Mouse (Mus musculus) midbrain, postnatal 0 days (tissue): ENCODE results near the gene Zfp69. TPM values are rescaled to one million over a fixed set of nuclear protein-coding genes. Genes with fewer than 3 reads are reported as not detected.

Experiments used
- ATAC-seq: fragments of 200-750 bp; cut with Nextera tagmentation; 2 replicates; pipeline ENCODE4 v1.8.0; 2017; ENCODE audit warnings: moderate number of reproducible peaks, mild to moderate bottlenecking, moderate TSS enrichment, moderate library complexity; ENCODE audit not compliant: low FRiP score
- DNase-seq: peaks from one replicate; pipeline ENCODE4 v3.0.0-alpha.2; 2015; ENCODE audit warnings: low spot score
- H3K27ac ChIP-seq: fragments of 300-500 bp; sonication (generic); 2 replicates; pipeline ENCODE4 v1.5.1; 2014; ENCODE audit warnings: low read depth, mild to moderate bottlenecking, low read length, mixed read lengths
- H3K27me3 ChIP-seq: fragments of 300-500 bp; sonication (generic); 2 replicates; pipeline ENCODE4 v1.6.1; 2014; ENCODE audit warnings: low read length, control low read depth, mixed read lengths; ENCODE audit not compliant: insufficient read depth
- H3K36me3 ChIP-seq: fragments of 300-500 bp; sonication (generic); 2 replicates; pipeline ENCODE4 v1.6.1; 2014; ENCODE audit warnings: low read length, control low read depth, mixed read lengths; ENCODE audit not compliant: insufficient read depth
- H3K4me1 ChIP-seq: fragments of 300-500 bp; sonication (generic); 2 replicates; pipeline ENCODE4 v1.6.1; 2014; ENCODE audit warnings: mild to moderate bottlenecking, control low read depth, antibody characterized with exemption, low read length, mixed read lengths; ENCODE audit not compliant: insufficient read depth
- H3K4me2 ChIP-seq: fragments of 300-500 bp; sonication (generic); 2 replicates; pipeline ENCODE4 v1.6.1; 2014; ENCODE audit warnings: low read depth, mild to moderate bottlenecking, low read length, mixed read lengths; ENCODE audit not compliant: poor library complexity, severe bottlenecking
- H3K4me3 ChIP-seq: fragments of 300-500 bp; sonication (generic); 2 replicates; pipeline ENCODE4 v1.5.1; 2014; ENCODE audit warnings: low read depth, mild to moderate bottlenecking, low read length, moderate library complexity
- H3K9ac ChIP-seq: fragments of 300-500 bp; sonication (generic); replicated peaks from 2 replicates; pipeline ENCODE4 v1.6.1; 2014; ENCODE audit warnings: mild to moderate bottlenecking, low read length, moderate library complexity, mixed read lengths; ENCODE audit not compliant: poor library complexity, severe bottlenecking
- H3K9me3 ChIP-seq: fragments of 300-500 bp; sonication (generic); 2 replicates; pipeline ENCODE4 v1.6.1; 2016; ENCODE audit warnings: low read length, control low read depth
- CTCF ChIP-seq: IDR thresholded peaks from 2 replicates; pipeline ENCODE4 v1.5.1; 2016; ENCODE audit warnings: antibody characterized with exemption, mild to moderate bottlenecking
- whole genome bisulfite sequencing: fragments of 180-500 bp; shearing (Covaris S2); extraction: QIAGEN DNeasy Blood & Tissue Kit; methylation state at CpG from one replicate; pipeline ENCODE4 v1.1.7; 2014; 5-methylcytosine and 5-hydroxymethylcytosine counted together
- polyA plus RNA-seq: library from polyadenylated mRNA; unstranded; fragments of >200 nt; fragmentation: Nextera tagmentation; extraction: Ambion mirVana; gene quantifications from 2 replicates; pipeline ENCODE4 v1.2.1, GENCODE M21; 2015
- total RNA-seq: library from RNA; depleted of rRNA; stranded (reverse); fragments of >200 nt; gene quantifications from 2 replicates; pipeline ENCODE4 v1.2.3, GENCODE M21; 2014

The Zfp69 gene
- total and polyA plus RNA-seq, 2 experiments from 2014 or later: 2.1 to 3.9 TPM

- no peaks in the 10 kb centered on the region for H3K27me3 ChIP-seq
- H3K36me3 ChIP-seq: peaks cover 9% of the 10 kb centered on the region
- DNase-seq (no peak), ATAC-seq (no peak)
- 98% methylated on average over 8 of the region's 8 CpGs for WGBS
- no peak overlapping the region for H3K27ac ChIP-seq
- TF ChIP-seq CTCF: no peak
- H3K9me3 ChIP-seq: 0 out of 2 replicates have a peak, but pooled peaks cover 7% of the 10 kb centered on the region
- H3K4me2 ChIP-seq: no peak overlapping the region
- no peak overlapping the region for H3K4me3 ChIP-seq
- no peak overlapping the region for H3K9ac ChIP-seq
- 0 out of 2 replicates have a peak, but pooled peaks cover 2% of the 10 kb centered on the region for H3K4me1 ChIP-seq
These were observed 30.0 kb downstream of the Zfp69 start for GRCm38 (mm10) chr4:120921461-120921860.

GRCm38 (mm10) chr4:120914501-120914900, 37.0 kb downstream of the Zfp69 start:
- no peaks in the 10 kb centered on the region for H3K4me1 ChIP-seq
- TF ChIP-seq CTCF: no peak
- H3K27me3 ChIP-seq: no peaks in the 10 kb centered on the region
- no peaks in the 10 kb centered on the region for H3K36me3 ChIP-seq
- ATAC-seq (no peak), DNase-seq (no peak)
- H3K9ac ChIP-seq: no peak overlapping the region
- 75% methylated on average over 4 of the region's 4 CpGs for WGBS
- H3K9me3 ChIP-seq: no peaks in the 10 kb centered on the region
- no peak overlapping the region for H3K27ac ChIP-seq
- no peak overlapping the region for H3K4me2 ChIP-seq
- no peak overlapping the region for H3K4me3 ChIP-seq

GRCm38 (mm10) chr4:120913861-120914260, 37.6 kb downstream of the Zfp69 start:
- Histone ChIP-seq H3K4me1 (no peaks in the 10 kb centered on the region), H3K4me2 (no peak overlapping the region), H3K4me3 (no peak overlapping the region), H3K27me3 (no peaks in the 10 kb centered on the region), H3K27ac (no peak overlapping the region), H3K9ac (no peak overlapping the region), H3K9me3 (no peaks in the 10 kb centered on the region), H3K36me3 (no peaks in the 10 kb centered on the region)
- DNase-seq (no peak), ATAC-seq (no peak)
- TF ChIP-seq CTCF: no peak
- 90% methylated on average over 1 of the region's 1 CpGs for WGBS

GRCm38 (mm10) chr4:120913443-120913842, 38.1 kb downstream of the Zfp69 start:
- ATAC-seq (no peak), DNase-seq (no peak)
- TF ChIP-seq CTCF: no peak
- Histone ChIP-seq H3K4me2 (no peak overlapping the region), H3K4me3 (no peak overlapping the region), H3K9ac (no peak overlapping the region), H3K4me1 (no peaks in the 10 kb centered on the region), H3K36me3 (no peaks in the 10 kb centered on the region), H3K9me3 (no peaks in the 10 kb centered on the region), H3K27ac (no peak overlapping the region), H3K27me3 (no peaks in the 10 kb centered on the region)
- 65% methylated on average over 8 of the region's 8 CpGs for WGBS

GRCm38 (mm10) chr4:120912866-120913265, 38.6 kb downstream of the Zfp69 start:
- no peaks in the 10 kb centered on the region for H3K27me3 ChIP-seq
- TF ChIP-seq CTCF: no peak
- no peak overlapping the region for H3K27ac ChIP-seq
- DNase-seq: no peak
- no peaks in the 10 kb centered on the region for H3K36me3 ChIP-seq
- H3K9me3 ChIP-seq: no peaks in the 10 kb centered on the region
- H3K4me1 ChIP-seq: no peaks in the 10 kb centered on the region
- no peak overlapping the region for H3K9ac ChIP-seq
- ATAC-seq: no peak
- 54% methylated on average over 4 of the region's 4 CpGs for WGBS
- no peak overlapping the region for H3K4me3 ChIP-seq
- no peak overlapping the region for H3K4me2 ChIP-seq

GRCm38 (mm10) chr4:120911086-120911485, 40.4 kb downstream of the Zfp69 start:
- Histone ChIP-seq H3K9ac (no peak overlapping the region), H3K36me3 (no peaks in the 10 kb centered on the region), H3K27me3 (no peaks in the 10 kb centered on the region), H3K4me2 (no peak overlapping the region), H3K4me3 (no peak overlapping the region), H3K27ac (no peak overlapping the region), H3K4me1 (no peaks in the 10 kb centered on the region), H3K9me3 (no peaks in the 10 kb centered on the region)
- TF ChIP-seq CTCF: no peak
- ATAC-seq: no peak
- no peak for DNase-seq
- WGBS: 85% methylated on average over 6 of the region's 6 CpGs
